Mouse (Mus musculus): ENCODE results near the gene Scgb3a1. TPM values are rescaled to one million over a fixed set of nuclear protein-coding genes. Genes with fewer than 3 reads are reported as not detected.

The Scgb3a1 gene
- polyA plus RNA-seq, 1 experiment: not detected

GRCm38 (mm10) chr11:49695013-49695412 lies 31.6 kb downstream of the Scgb3a1 start:
- peaks cover 2% of the 10 kb centered on the region; the same call in 1 of the 2 replicates for H3K4me1 ChIP-seq (ENCODE audit: control insufficient read depth, insufficient read depth, low read length)
- no peak overlapping the region for H3K27ac ChIP-seq (ENCODE audit: insufficient read depth, low read length)
- no peak overlapping the region for H3K4me3 ChIP-seq (ENCODE audit: insufficient read depth, low read length)
- TF ChIP-seq CTCF (IDR thresholded peaks at IDR 0.05; ENCODE audit: extremely low read depth, insufficient read depth, low read length): no peak
- TF ChIP-seq POLR2A (IDR thresholded peaks at IDR 0.05; ENCODE audit: extremely low read depth, insufficient read depth, low read length): no peak

- Histone ChIP-seq H3K27ac (ENCODE audit: insufficient read depth, low read length) (no peak overlapping the region), H3K4me1 (ENCODE audit: control insufficient read depth, insufficient read depth, low read length) (peaks cover 2% of the 10 kb centered on the region; the same call in 1 of the 2 replicates), H3K4me3 (ENCODE audit: insufficient read depth, low read length) (no peak overlapping the region)
- TF ChIP-seq POLR2A (IDR thresholded peaks at IDR 0.05; ENCODE audit: extremely low read depth, insufficient read depth, low read length): no peak
- no peak for TF ChIP-seq CTCF (IDR thresholded peaks at IDR 0.05; ENCODE audit: extremely low read depth, insufficient read depth, low read length)
Observed at GRCm38 (mm10) chr11:49695695-49696094, 32.3 kb downstream of the Scgb3a1 start.

- no peak for TF ChIP-seq CTCF (IDR thresholded peaks at IDR 0.05; ENCODE audit: extremely low read depth, insufficient read depth, low read length)
- no peak for TF ChIP-seq POLR2A (IDR thresholded peaks at IDR 0.05; ENCODE audit: extremely low read depth, insufficient read depth, low read length)
- Histone ChIP-seq H3K4me3 (ENCODE audit: insufficient read depth, low read length) (no peak overlapping the region), H3K27ac (ENCODE audit: insufficient read depth, low read length) (no peak overlapping the region), H3K4me1 (ENCODE audit: control insufficient read depth, insufficient read depth, low read length) (peaks cover 2% of the 10 kb centered on the region; the same call in 1 of the 2 replicates)
Observed at GRCm38 (mm10) chr11:49696472-49696871, 33.1 kb downstream of the Scgb3a1 start.

- TF ChIP-seq CTCF (IDR thresholded peaks at IDR 0.05; ENCODE audit: extremely low read depth, insufficient read depth, low read length) (no peak), POLR2A (IDR thresholded peaks at IDR 0.05; ENCODE audit: extremely low read depth, insufficient read depth, low read length) (no peak)
- H3K4me3 ChIP-seq (ENCODE audit: insufficient read depth, low read length): no peak overlapping the region
- H3K27ac ChIP-seq (ENCODE audit: insufficient read depth, low read length): no peak overlapping the region
- peaks cover 2% of the 10 kb centered on the region; the same call in 1 of the 2 replicates for H3K4me1 ChIP-seq (ENCODE audit: control insufficient read depth, insufficient read depth, low read length)
Observed at GRCm38 (mm10) chr11:49697779-49698178, 34.4 kb downstream of the Scgb3a1 start.

- Histone ChIP-seq H3K4me3 (ENCODE audit: insufficient read depth, low read length) (no peak overlapping the region), H3K27ac (ENCODE audit: insufficient read depth, low read length) (no peak overlapping the region), H3K4me1 (ENCODE audit: control insufficient read depth, insufficient read depth, low read length) (peaks cover 2% of the 10 kb centered on the region; the same call in 1 of the 2 replicates)
- TF ChIP-seq CTCF (IDR thresholded peaks at IDR 0.05; ENCODE audit: extremely low read depth, insufficient read depth, low read length): no peak
- no peak for TF ChIP-seq POLR2A (IDR thresholded peaks at IDR 0.05; ENCODE audit: extremely low read depth, insufficient read depth, low read length)
Observed at GRCm38 (mm10) chr11:49699079-49699478, 35.7 kb downstream of the Scgb3a1 start.

GRCm38 (mm10) chr11:49702014-49702413 lies 38.6 kb downstream of the Scgb3a1 start:
- H3K4me3 ChIP-seq (ENCODE audit: insufficient read depth, low read length): no peak overlapping the region
- no peak overlapping the region for H3K27ac ChIP-seq (ENCODE audit: insufficient read depth, low read length)
- H3K4me1 ChIP-seq (ENCODE audit: control insufficient read depth, insufficient read depth, low read length): no peaks in the 10 kb centered on the region
- TF ChIP-seq POLR2A (IDR thresholded peaks at IDR 0.05; ENCODE audit: extremely low read depth, insufficient read depth, low read length) (no peak), CTCF (IDR thresholded peaks at IDR 0.05; ENCODE audit: extremely low read depth, insufficient read depth, low read length) (no peak)

GRCm38 (mm10) chr11:49704804-49705203 lies 41.4 kb downstream of the Scgb3a1 start:
- Histone ChIP-seq H3K4me3 (ENCODE audit: insufficient read depth, low read length) (no peak overlapping the region), H3K27ac (ENCODE audit: insufficient read depth, low read length) (no peak overlapping the region), H3K4me1 (ENCODE audit: control insufficient read depth, insufficient read depth, low read length) (peaks cover 1% of the 10 kb centered on the region; the same call in 1 of the 2 replicates)
- TF ChIP-seq CTCF (IDR thresholded peaks at IDR 0.05; ENCODE audit: extremely low read depth, insufficient read depth, low read length) (no peak), POLR2A (IDR thresholded peaks at IDR 0.05; ENCODE audit: extremely low read depth, insufficient read depth, low read length) (no peak)

GRCm38 (mm10) chr11:49707834-49708233 lies 44.4 kb downstream of the Scgb3a1 start:
- no peak for TF ChIP-seq CTCF (IDR thresholded peaks at IDR 0.05; ENCODE audit: extremely low read depth, insufficient read depth, low read length)
- no peak for TF ChIP-seq POLR2A (IDR thresholded peaks at IDR 0.05; ENCODE audit: extremely low read depth, insufficient read depth, low read length)
- H3K4me1 ChIP-seq (ENCODE audit: control insufficient read depth, insufficient read depth, low read length): peaks cover 1% of the 10 kb centered on the region; the same call in 1 of the 2 replicates

GRCm38 (mm10) chr11:49710664-49711063 lies 47.3 kb downstream of the Scgb3a1 start:
- TF ChIP-seq POLR2A (IDR thresholded peaks at IDR 0.05; ENCODE audit: extremely low read depth, insufficient read depth, low read length): no peak
- no peak for TF ChIP-seq CTCF (IDR thresholded peaks at IDR 0.05; ENCODE audit: extremely low read depth, insufficient read depth, low read length)
- Histone ChIP-seq H3K27ac (ENCODE audit: insufficient read depth, low read length) (no peak overlapping the region), H3K4me3 (ENCODE audit: insufficient read depth, low read length) (no peak overlapping the region; the same call in 1 of the 2 replicates), H3K4me1 (ENCODE audit: control insufficient read depth, insufficient read depth, low read length) (peaks cover 1% of the 10 kb centered on the region; the same call in 1 of the 2 replicates)

More at GRCm38 (mm10) chr11:49707834-49708233, 44.4 kb downstream of the Scgb3a1 start:
- H3K4me3 ChIP-seq (ENCODE audit: insufficient read depth, low read length): no peak overlapping the region
- H3K27ac ChIP-seq (ENCODE audit: insufficient read depth, low read length): no peak overlapping the region

GRCm38 (mm10) chr11:49711981-49712554 lies 48.7 kb downstream of the Scgb3a1 start:
- Histone ChIP-seq H3K4me1 (ENCODE audit: control insufficient read depth, insufficient read depth, low read length) (peaks cover 1% of the 10 kb centered on the region; the same call in 1 of the 2 replicates), H3K27ac (ENCODE audit: insufficient read depth, low read length) (peak overlapping the region; percentile 93), H3K4me3 (ENCODE audit: insufficient read depth, low read length) (peak overlapping the region; percentile 89)
- TF ChIP-seq CTCF (IDR thresholded peaks at IDR 0.05; ENCODE audit: extremely low read depth, insufficient read depth, low read length): no peak
- TF ChIP-seq POLR2A (IDR thresholded peaks at IDR 0.05; ENCODE audit: extremely low read depth, insufficient read depth, low read length): no peak
